Mouse (Mus musculus): ENCODE results near the gene Lmod2. TPM values are rescaled to one million over a fixed set of nuclear protein-coding genes. Genes with fewer than 3 reads are reported as not detected.
A peak's percentile ranks its signal among the peaks of the same experiment; 100 is the strongest.

Gene Lmod2
- polyA plus RNA-seq (2015; fragmentation: Nextera tagmentation; extraction: Ambion mirVana) = 2.7 and 3.9 TPM in 2 replicates

- 70% methylated on average over 10 of the region's 10 CpGs for WGBS
These were observed at the start of gene Lmod2 for GRCm38 (mm10) chr6:24597500-24597899. TSS of gene Lmod2 (plus strand) at chr6:24597762.

DNA sequence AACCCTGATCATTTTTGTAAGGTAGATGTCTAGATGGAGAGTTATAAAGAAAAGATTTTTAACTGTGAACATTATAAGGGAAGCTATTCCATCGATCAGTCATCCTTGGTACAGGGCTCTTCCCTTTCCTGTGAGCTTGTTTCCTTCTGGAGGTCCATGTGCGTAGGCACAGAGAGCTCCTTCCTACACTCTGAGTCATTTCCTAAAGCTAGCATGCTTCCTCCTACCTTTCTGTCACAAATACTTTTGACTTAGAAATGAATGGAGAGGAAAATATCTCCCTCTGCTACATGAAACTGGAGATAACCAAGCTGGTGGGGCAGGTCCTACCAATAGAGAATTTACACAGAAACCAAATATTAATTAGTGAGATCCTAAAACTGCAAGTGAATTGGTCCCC lies 47.8 kb upstream of the Lmod2 start:
- Histone ChIP-seq H3K4me2 (replicated peaks) (no peak overlapping the region), H3K9ac (no peak overlapping the region), H3K27me3 (no peaks in the 10 kb centered on the region), H3K9me3 (replicated peaks) (no peaks in the 10 kb centered on the region), H3K4me3 (replicated peaks) (no peak overlapping the region), H3K36me3 (no peaks in the 10 kb centered on the region), H3K27ac (replicated peaks) (no peak overlapping the region), H3K4me1 (no peaks in the 10 kb centered on the region)
- WGBS = 78% methylated on average over 2 of the region's 2 CpGs
- no peak for ATAC-seq (ENCODE audit: insufficient number of reproducible peaks, low FRiP score, low TSS enrichment, low read depth)

More at GRCm38 (mm10) chr6:24597500-24597899, at the start of gene Lmod2:
- Histone ChIP-seq H3K27ac (replicated peaks) (no peak within 1 kb of the TSS), H3K4me2 (replicated peaks) (no peak within 1 kb of the TSS), H3K9ac (no peak within 1 kb of the TSS), H3K27me3 (no peaks in the 10 kb centered on the region), H3K4me1 (no peaks in the 10 kb centered on the region), H3K9me3 (replicated peaks) (no peaks in the 10 kb centered on the region), H3K4me3 (replicated peaks) (no peak within 1 kb of the TSS), H3K36me3 (no peaks in the 10 kb centered on the region)
- ATAC-seq (ENCODE audit: insufficient number of reproducible peaks, low FRiP score, low TSS enrichment, low read depth) = no peak

GRCm38 (mm10) chr6:24552046-24552445 lies 45.5 kb upstream of the Lmod2 start:
- Histone ChIP-seq H3K4me3 (replicated peaks) (no peak overlapping the region), H3K27ac (replicated peaks) (no peak overlapping the region), H3K9me3 (replicated peaks) (no peaks in the 10 kb centered on the region), H3K36me3 (no peaks in the 10 kb centered on the region), H3K4me1 (no peaks in the 10 kb centered on the region), H3K27me3 (no peaks in the 10 kb centered on the region), H3K4me2 (replicated peaks) (no peak overlapping the region), H3K9ac (no peak overlapping the region)
- no peak for ATAC-seq (ENCODE audit: insufficient number of reproducible peaks, low FRiP score, low TSS enrichment, low read depth)
- WGBS = 65% methylated on average over 7 of the region's 7 CpGs

- Histone ChIP-seq H3K4me1 (no peaks in the 10 kb centered on the region), H3K4me2 (replicated peaks) (0 out of 2 replicates have a peak overlapping the region, but pooled peaks have one; percentile 10), H3K4me3 (replicated peaks) (no peak overlapping the region), H3K36me3 (no peaks in the 10 kb centered on the region), H3K9me3 (replicated peaks) (no peaks in the 10 kb centered on the region), H3K9ac (no peak overlapping the region), H3K27ac (replicated peaks) (no peak overlapping the region), H3K27me3 (no peaks in the 10 kb centered on the region)
- 39% methylated on average over 11 of the region's 11 CpGs for WGBS
- ATAC-seq (ENCODE audit: insufficient number of reproducible peaks, low FRiP score, low TSS enrichment, low read depth) = no peak
These were observed 43.0 kb upstream of the Lmod2 start for GRCm38 (mm10) chr6:24554427-24555086.

- Histone ChIP-seq H3K4me2 (replicated peaks) (no peak overlapping the region), H3K9me3 (replicated peaks) (no peaks in the 10 kb centered on the region), H3K9ac (no peak overlapping the region), H3K36me3 (no peaks in the 10 kb centered on the region), H3K27ac (replicated peaks) (no peak overlapping the region), H3K4me1 (no peaks in the 10 kb centered on the region), H3K4me3 (replicated peaks) (no peak overlapping the region), H3K27me3 (no peaks in the 10 kb centered on the region)
- no peak for ATAC-seq (ENCODE audit: insufficient number of reproducible peaks, low FRiP score, low TSS enrichment, low read depth)
- WGBS = 51% methylated on average over 2 of the region's 2 CpGs
These were observed 42.1 kb upstream of the Lmod2 start for GRCm38 (mm10) chr6:24555488-24555887.

- Histone ChIP-seq H3K9me3 (replicated peaks) (no peaks in the 10 kb centered on the region), H3K36me3 (no peaks in the 10 kb centered on the region), H3K4me3 (replicated peaks) (no peak overlapping the region), H3K27me3 (no peaks in the 10 kb centered on the region), H3K4me2 (replicated peaks) (no peak overlapping the region), H3K9ac (no peak overlapping the region), H3K27ac (replicated peaks) (no peak overlapping the region), H3K4me1 (no peaks in the 10 kb centered on the region)
- no peak for ATAC-seq (ENCODE audit: insufficient number of reproducible peaks, low FRiP score, low TSS enrichment, low read depth)
- 75% methylated on average over 9 of the region's 9 CpGs for WGBS
These were observed 33.5 kb upstream of the Lmod2 start for GRCm38 (mm10) chr6:24564081-24564480.

DNA sequence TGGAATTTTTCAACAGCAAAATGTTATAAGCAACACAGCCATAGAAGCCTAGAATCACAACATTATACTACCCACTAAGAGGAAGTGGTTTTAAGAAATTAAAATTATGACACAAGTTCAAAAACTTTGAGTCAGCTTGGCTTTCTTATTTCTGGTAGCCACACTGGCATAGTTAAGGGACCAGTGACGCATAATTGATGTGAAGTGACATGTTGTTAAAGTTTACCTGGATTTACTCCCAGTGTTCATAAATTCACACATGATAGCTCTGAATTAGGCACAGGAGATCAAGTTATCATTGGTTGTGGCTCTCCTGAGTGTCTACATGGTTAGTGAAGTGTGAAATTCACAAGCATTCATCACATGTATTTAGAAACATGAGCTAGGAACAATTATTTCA lies 32.7 kb upstream of the Lmod2 start:
- Histone ChIP-seq H3K4me1 (no peaks in the 10 kb centered on the region), H3K36me3 (no peaks in the 10 kb centered on the region), H3K9me3 (replicated peaks) (no peaks in the 10 kb centered on the region), H3K4me2 (replicated peaks) (no peak overlapping the region), H3K27me3 (no peaks in the 10 kb centered on the region), H3K4me3 (replicated peaks) (no peak overlapping the region), H3K9ac (no peak overlapping the region), H3K27ac (replicated peaks) (no peak overlapping the region)
- WGBS = 90% methylated on average over 1 of the region's 1 CpGs
- no peak for ATAC-seq (ENCODE audit: insufficient number of reproducible peaks, low FRiP score, low TSS enrichment, low read depth)

GRCm38 (mm10) chr6:24568963-24569362 lies 28.6 kb upstream of the Lmod2 start:
- H3K4me2 ChIP-seq (replicated peaks) = no peak overlapping the region

DNA sequence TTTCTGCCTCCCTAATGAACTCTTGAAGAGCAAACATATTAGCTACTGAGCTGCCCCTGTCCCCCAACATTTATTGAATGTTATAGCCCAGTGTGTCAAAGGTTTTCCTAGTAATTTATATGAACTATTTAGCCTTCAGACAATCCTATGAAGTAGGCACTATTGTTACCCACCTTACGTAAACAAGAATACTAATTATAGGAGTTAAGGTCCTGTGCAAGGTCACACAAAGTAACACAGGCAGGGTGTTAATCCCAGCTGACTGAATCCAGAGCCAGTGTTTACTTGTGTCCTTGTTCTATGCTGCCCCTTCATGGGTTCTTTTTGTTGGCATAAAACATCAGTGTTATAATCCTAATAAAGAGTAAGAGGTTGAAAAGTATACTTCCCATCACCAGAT lies 27.9 kb upstream of the Lmod2 start:
- ATAC-seq (ENCODE audit: insufficient number of reproducible peaks, low FRiP score, low TSS enrichment, low read depth) = no peak
- Histone ChIP-seq H3K4me1 (no peaks in the 10 kb centered on the region), H3K9ac (no peak overlapping the region), H3K4me3 (replicated peaks) (no peak overlapping the region), H3K36me3 (no peaks in the 10 kb centered on the region), H3K27me3 (no peaks in the 10 kb centered on the region), H3K27ac (replicated peaks) (no peak overlapping the region), H3K9me3 (replicated peaks) (no peaks in the 10 kb centered on the region), H3K4me2 (replicated peaks) (no peak overlapping the region)
- 82% methylated on average over 1 of the region's 1 CpGs for WGBS

More at GRCm38 (mm10) chr6:24568963-24569362, 28.6 kb upstream of the Lmod2 start:
- Histone ChIP-seq H3K4me1 (no peaks in the 10 kb centered on the region), H3K4me3 (replicated peaks) (no peak overlapping the region), H3K36me3 (no peaks in the 10 kb centered on the region), H3K27ac (replicated peaks) (no peak overlapping the region), H3K9me3 (replicated peaks) (no peaks in the 10 kb centered on the region), H3K27me3 (no peaks in the 10 kb centered on the region), H3K9ac (no peak overlapping the region)
- ATAC-seq (ENCODE audit: insufficient number of reproducible peaks, low FRiP score, low TSS enrichment, low read depth) = no peak
- WGBS = 76% methylated on average over 5 of the region's 5 CpGs

- no peaks in the 10 kb centered on the region for H3K27me3 ChIP-seq
- ATAC-seq (ENCODE audit: insufficient number of reproducible peaks, low FRiP score, low TSS enrichment, low read depth) = no peak
- H3K4me1 ChIP-seq = no peaks in the 10 kb centered on the region
- H3K9ac ChIP-seq = no peak overlapping the region
- no peak overlapping the region for H3K4me3 ChIP-seq (replicated peaks)
- H3K27ac ChIP-seq (replicated peaks) = no peak overlapping the region
- H3K36me3 ChIP-seq = no peaks in the 10 kb centered on the region
- WGBS = 68% methylated on average over 11 of the region's 11 CpGs
- no peak overlapping the region for H3K4me2 ChIP-seq (replicated peaks)
- no peaks in the 10 kb centered on the region for H3K9me3 ChIP-seq (replicated peaks)
These were observed 27.3 kb upstream of the Lmod2 start for GRCm38 (mm10) chr6:24570278-24570677.

- Histone ChIP-seq H3K36me3 (no peaks in the 10 kb centered on the region), H3K27ac (replicated peaks) (no peak overlapping the region), H3K4me2 (replicated peaks) (no peak overlapping the region), H3K4me1 (no peaks in the 10 kb centered on the region), H3K4me3 (replicated peaks) (no peak overlapping the region), H3K9me3 (replicated peaks) (no peaks in the 10 kb centered on the region), H3K9ac (no peak overlapping the region), H3K27me3 (no peaks in the 10 kb centered on the region)
- WGBS = 69% methylated on average over 6 of the region's 6 CpGs
- no peak for ATAC-seq (ENCODE audit: insufficient number of reproducible peaks, low FRiP score, low TSS enrichment, low read depth)
These were observed 26.4 kb upstream of the Lmod2 start for GRCm38 (mm10) chr6:24571126-24571525.

- no peaks in the 10 kb centered on the region for H3K27me3 ChIP-seq
- H3K4me1 ChIP-seq = no peaks in the 10 kb centered on the region
- 74% methylated on average over 14 of the region's 14 CpGs for WGBS
- H3K4me2 ChIP-seq (replicated peaks) = no peak overlapping the region
- H3K4me3 ChIP-seq (replicated peaks) = no peak overlapping the region
- H3K36me3 ChIP-seq = no peaks in the 10 kb centered on the region
- H3K9me3 ChIP-seq (replicated peaks) = no peaks in the 10 kb centered on the region
- H3K27ac ChIP-seq (replicated peaks) = no peak overlapping the region
- no peak for ATAC-seq (ENCODE audit: insufficient number of reproducible peaks, low FRiP score, low TSS enrichment, low read depth)
- no peak overlapping the region for H3K9ac ChIP-seq
These were observed 25.1 kb upstream of the Lmod2 start for GRCm38 (mm10) chr6:24572431-24572830.

Data from embryonic facial prominence, embryonic 15.5 days (tissue).